Mouse (Mus musculus) kidney, postnatal 4 days (tissue): ENCODE measurements at regions not wholly inside any gene's neighbourhood (a gene's known extent, or its start where the extent isn't known, plus 50 kb on each side); places are given as distances from the start of the nearest gene placed in this dataset.
A peak's percentile ranks its signal among the peaks of the same experiment; 100 is the strongest.
"Not testable (repeated sequence)": the region's sequence is repeated elsewhere in the genome, so short reads cannot be mapped to it uniquely, and the experiment has no call there.

Experiments
- DNase-seq, 2 experiments: peaks; one replicate each; pipeline ENCODE4 v3.0.0; 2021; ENCODE audit warnings: mixed read lengths in 2 of 2

DNA sequence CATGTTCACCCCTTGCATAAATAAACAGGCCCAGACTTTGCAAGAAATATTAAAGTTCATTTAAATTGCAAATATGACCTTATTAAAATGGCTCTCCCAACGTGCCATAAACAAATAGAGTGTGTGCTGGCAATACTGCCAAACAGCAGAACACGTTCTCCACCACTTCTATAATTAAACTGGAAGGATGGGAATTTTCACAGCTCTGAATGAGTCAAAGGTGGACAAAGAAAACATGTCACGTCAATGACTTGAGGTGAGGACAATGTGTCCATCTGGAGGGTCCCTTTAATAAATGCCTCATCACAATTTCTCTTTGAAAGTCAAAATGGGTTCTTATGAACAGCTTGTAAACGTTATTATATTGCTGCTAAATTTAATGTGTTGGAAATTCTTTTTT is 114.8 kb downstream of the Galc start:
- no peak for DNase-seq

- no peak for DNase-seq
Observed at GRCm38 (mm10) chr12:98143170-98143569, 116.1 kb downstream of the Galc start.

DNA sequence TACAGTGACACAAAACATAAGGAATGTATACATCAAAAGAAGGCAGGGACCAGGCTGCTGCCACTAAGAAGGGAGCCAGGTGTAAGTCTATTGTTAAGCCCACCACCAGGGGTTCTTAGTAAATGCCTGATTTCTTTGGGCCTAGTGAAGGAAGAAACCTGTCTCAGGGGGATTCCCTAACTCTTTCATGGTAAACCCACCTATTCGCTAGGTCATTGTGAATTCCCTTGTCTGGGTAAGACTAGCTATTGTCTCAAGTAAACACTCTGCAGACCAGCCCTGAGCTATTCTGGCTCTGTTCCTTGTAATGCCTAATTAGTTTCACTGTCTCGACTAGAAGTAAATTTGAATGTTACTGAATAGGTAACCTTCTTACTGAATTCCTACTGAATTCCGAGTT is 119.4 kb downstream of the Galc start:
- not testable (repeated sequence) for DNase-seq

DNA sequence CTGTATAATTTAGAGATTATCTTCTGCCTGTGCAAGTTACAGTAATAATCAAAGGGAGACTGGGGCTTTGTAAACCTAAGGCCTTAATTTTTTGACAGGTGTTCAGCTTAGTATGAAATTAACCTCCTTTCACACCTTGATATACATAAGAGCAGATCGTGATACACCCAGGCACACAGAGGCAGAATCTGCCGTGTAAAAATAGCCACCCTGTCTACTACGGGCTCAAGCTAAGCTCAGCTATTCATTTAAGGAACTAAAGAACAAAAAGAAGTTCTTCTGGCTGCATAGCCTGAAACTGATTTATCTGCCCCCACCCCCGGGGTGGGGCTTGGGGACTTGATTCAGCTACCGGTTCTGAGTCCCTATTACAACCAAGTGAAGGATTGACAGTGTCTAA is 128.0 kb downstream of the Galc start:
- DNase-seq, result no peak

DNA sequence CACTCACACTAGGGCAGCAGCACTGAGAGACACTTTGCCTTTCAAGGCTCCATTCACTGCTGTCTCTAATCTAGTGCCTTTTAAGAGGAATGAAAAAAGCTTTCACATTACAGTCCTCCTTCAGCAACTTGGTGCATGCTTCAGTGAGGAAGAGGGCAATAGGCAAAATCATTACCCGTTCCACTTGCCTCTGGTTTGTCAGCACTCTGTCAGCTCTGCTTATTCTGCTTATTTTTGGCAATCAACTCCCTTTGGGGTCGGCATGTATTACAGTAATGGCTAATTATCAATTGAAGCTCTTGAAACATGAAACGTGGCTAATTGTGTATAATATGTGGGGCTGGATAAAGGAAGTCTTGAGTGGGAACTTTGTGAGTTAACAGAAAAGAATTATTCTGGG is 135.7 kb downstream of the Galc start:
- no peak for DNase-seq

- no peak for DNase-seq
Observed at GRCm38 (mm10) chr12:98108039-98108438, 151.2 kb downstream of the Galc start.

DNA sequence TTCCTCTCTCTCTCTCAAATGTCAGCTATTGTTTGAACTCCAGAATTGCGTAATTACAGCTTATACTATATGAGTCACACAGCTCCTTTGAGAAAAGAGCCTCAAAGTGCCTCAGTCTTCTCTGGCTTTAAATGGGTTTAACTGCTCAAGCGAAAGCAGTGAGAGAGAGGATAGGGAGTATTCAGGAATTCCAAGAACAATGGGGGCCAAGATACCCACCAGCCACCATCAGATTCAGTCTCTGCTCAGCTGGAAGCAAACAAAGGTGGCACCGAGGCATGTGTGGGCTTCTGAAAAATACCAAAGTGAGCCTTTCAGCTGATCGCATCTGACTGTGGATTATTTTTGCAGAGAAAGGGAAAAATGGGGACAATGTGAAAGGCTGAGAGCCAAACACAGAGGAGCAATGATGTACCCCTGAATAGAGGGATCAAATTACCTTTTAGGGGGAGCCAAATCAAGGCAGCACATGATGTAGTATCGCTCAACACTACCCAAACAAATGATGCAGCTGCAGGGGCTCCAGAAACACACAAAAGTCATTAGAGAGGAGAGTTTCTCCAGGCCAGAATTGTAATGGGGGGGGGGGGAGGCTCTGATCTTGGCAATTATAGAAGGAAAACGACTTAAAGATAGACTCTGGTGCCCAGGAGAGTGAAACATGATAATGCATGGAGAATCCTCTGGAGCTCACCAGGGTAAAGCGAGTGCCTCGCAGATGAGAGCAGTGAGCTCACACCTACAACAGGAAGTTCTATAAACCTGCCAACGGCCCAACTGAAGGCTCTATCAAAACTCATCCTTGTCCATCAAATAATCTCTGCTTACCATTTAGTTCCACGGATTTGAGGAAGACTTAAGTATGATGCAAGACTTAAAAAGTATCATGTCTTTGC is 152.2 kb downstream of the Galc start:
- no peak for DNase-seq

GRCm38 (mm10) chr12:98106151-98106788 is 153.0 kb downstream of the Galc start:
- peak; percentile 62 to 70 for DNase-seq

DNA sequence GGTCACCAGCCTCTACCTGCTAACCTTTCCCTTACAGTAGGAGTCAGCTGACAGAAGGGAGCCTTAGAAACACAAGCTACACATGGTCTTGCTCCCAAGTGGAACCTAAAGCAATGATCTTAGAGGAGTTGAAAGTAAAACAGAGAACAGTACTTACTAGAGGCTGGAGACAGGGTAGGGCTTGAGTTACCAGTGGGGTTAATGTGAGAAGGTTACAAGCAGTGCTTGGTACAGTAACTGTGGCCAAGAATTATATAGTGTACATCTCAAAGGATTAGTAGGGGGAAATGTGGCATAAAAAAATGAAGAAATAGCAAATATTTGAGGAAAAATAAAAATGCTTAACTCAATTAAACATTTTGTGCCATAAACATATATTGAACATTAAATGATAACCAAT is 153.5 kb downstream of the Galc start:
- DNase-seq, result no peak

DNA sequence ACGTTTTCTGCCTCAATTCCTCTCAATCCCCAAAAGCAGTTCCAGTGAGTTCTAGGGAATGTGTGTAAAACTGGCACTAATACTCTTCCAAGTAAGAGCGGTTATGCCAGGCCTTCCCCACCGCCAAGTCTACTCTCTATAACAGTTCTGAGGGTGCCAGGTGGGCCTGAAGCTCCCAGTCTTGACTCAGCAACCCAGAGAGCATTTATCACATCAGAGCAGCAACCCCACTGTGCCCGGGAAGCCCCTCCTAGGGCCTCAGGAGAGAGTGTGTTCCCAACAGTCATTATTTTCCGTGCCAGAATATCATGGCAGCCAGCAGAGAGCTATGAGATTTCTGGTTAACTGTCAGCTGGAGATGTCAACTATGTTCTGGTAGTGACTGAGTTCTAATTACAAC is 169.1 kb downstream of the Galc start:
- DNase-seq, result no peak

DNA sequence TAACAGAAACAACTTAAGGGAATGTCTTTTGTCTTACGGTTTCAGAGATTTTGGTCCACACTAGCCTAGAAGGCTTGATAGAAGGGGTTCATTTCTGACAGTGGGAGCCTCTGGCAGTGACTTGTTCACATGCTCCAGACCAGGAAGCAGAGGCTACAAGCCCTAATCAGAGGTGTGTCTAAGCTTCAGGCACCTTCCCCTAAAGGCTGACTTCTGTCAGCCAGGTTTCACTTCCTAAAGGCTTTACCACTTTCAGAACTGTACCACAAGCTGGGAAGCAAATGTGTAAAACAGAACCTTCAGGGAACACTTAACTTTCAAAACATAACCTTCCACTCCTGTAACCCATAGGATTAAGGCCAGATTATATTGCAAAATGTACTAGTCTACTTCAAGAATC is 180.9 kb downstream of the Galc start:
- no peak for DNase-seq

DNA sequence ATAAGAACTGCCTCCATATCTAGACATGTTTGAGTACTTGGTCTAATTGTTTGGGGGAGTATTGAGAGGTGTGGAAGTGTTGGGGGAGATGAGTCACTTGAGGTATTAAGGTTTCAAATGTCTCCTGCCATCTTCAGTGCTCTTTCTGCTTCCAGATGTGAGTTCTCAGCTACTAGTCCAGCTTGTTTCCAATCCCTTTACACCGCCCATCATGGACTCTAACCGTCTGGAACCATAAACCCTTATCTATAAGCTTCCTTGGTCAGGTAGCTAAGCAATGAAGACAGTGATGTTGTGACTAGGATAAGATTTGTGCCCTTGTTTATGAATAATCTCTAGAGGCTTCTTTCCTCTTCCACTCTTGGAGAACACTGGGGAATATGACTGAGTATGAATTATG is 183.7 kb downstream of the Galc start:
- no peak for DNase-seq

- no peak for DNase-seq
Observed at GRCm38 (mm10) chr12:98069110-98069509, 190.1 kb downstream of the Galc start.

- no peak for DNase-seq
Observed at GRCm38 (mm10) chr12:98059419-98060180, 199.7 kb downstream of the Galc start.

- DNase-seq, result no peak
Observed at GRCm38 (mm10) chr12:98058977-98059376, 200.3 kb downstream of the Galc start.

GRCm38 (mm10) chr12:98050934-98051333 is 208.3 kb downstream of the Galc start:
- DNase-seq, result no peak

- peak; percentile 9 to 44 for DNase-seq
Observed at GRCm38 (mm10) chr12:98050500-98050899, 208.8 kb downstream of the Galc start.

DNA sequence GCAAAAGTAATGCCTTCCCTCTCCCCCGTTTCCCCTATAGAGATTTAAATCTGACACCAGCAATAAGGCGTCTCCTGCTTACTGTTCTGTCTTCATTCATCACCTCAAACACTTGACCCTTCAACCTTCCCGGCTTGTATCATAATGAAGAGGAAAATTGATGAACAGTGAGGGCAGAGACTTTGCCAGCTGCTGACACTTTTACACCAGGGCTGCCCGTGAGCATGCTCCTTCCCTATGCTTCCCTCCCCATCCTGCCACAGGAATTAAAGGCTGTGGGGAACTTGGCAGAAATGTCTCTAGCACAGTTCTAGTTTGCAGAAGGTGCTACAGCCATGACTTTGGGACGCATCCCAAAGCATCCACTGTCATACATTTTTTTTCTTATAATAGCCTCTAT is 209.2 kb downstream of the Galc start:
- peak; percentile 4 to 30 for DNase-seq

DNA sequence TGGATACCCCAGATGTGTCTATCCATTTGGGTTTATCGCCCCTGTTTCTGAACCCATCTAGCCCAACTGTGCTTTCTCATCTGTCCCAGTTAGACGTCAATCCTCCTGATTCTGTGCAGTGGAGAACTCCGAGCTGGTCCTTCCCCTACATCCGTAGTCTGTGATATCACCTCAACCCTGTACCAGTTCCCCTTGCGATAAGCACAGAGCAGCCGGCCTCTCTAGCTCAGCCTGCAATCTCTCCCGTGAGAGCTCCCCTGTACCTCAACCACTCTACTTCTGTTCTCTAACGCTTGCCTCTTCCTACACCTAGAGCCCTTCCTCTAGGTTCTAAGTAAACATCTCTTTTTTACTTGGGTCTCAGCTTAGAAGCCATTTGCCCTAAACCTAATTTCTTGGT is 211.5 kb downstream of the Galc start:
- no peak for DNase-seq

- no peak for DNase-seq
Observed at GRCm38 (mm10) chr12:98046459-98047440, 212.5 kb downstream of the Galc start.

DNA sequence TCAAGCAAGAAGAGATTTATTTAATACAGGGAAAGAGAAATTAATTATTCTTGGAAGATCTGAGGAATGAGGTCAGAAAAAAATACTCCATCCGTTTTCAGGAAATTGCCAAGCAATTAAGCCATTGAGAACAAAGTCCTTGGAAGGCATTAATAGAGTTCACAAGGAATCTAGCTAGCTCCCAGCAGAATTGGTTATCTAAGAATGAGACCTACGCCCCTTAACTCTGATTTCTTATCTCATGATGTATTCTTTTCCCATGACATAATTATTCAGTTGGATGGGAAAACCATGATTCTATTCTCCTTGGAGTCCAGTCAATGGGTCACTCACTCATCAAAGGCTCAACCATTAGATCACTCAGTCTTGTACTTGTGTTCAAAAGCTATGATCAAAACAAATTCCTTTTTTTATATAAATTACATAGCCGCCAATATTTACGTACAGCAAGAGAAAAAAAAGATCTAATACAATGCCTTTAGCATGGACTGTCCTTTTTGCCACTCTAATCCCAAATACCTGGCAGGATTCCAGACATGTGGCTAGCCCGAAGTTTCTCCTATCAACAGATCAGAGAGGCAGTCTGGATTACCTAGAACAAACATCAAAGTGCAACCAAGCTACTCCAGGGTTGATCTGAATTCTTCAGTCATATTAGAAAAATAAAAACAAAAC is 213.3 kb downstream of the Galc start:
- no peak for DNase-seq

GRCm38 (mm10) chr12:98043436-98043835 is 215.8 kb downstream of the Galc start:
- no peak for DNase-seq
